Mouse (Mus musculus): ENCODE results near the gene Aqp1. TPM values are rescaled to one million over a fixed set of nuclear protein-coding genes. Genes with fewer than 3 reads are reported as not detected.

Aqp1 gene
- polyA plus RNA-seq, 1 experiment from 2014 or later: 69.9 TPM

DNA sequence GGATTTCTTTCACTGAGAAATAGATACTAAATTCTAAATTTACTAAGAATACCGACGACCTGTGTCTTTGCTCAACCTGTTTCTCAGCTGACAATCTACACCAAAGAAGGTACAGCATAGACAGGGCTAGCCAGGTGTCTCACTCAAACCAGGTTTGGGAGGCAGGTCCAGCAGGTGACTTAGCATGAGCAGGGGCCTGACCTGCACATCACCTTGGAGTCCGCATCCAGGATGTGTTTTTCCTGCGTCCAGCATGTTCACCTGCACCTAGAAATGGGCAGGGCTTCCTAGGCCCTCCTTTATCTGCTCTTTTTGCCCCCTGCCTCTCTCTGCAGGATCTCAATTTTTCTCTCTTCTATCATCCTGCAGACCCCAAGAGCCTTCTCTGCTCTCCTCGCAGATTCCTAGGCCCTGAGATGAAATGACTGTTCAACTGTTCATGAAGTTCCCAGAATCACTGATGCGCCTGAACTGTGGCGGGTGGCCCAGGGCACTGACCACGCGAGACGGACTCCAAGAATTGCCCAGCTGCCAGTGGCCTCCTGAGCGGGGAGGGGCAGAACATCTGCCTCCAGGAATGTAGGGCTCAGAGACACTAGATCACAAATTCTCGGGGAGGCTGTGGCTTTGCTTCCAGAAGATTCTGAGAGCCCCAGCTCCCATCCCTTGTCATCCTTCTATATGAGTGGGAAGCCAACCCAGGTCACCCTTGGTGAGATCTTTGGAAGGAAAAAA, 17.6 kb downstream of the Aqp1 start:
- no peaks in the 10 kb centered on the region for H3K27me3 ChIP-seq (ENCODE audit: insufficient read depth, low read length)
- 73% methylated on average over 12 of the region's 12 CpGs for WGBS

DNA sequence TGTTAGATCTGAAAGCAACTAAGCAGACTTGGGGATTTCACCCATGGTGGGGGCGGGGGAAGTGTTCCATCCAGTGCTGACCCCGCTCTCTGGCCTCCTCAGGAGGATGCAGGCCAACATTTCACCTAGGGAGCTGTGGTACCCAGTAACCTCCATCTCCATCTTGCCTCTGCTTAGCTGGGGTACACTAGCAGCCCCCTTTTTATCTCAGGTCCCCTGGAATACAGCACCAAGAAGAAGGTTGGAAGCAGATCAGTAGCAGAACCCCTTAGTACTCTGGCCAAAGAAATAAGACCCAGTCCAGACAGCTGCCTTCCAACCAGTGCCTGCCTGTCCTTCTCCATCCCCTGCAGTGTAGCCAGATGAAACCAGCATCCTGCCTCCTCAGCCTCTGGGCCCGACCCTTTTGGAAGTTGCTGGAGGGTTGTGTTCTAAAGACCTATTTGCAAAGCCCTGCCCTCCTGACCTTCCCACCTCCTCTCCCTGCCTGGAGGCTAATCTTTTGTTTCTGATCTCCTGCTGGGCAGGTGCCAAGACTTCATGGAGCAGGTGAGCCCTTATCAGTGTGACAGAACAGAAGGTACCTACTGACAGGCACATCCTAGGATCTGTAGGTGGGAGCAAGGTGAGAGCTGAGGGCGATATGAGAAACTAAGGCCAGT, 18.4 kb downstream of the Aqp1 start:
- no peaks in the 10 kb centered on the region for H3K36me3 ChIP-seq (ENCODE audit: insufficient read depth, low read length)
- WGBS: 66% methylated on average over 4 of the region's 4 CpGs
- ATAC-seq (ENCODE audit: low FRiP score, low TSS enrichment): no peak

More for the DNA sequence above, 17.6 kb downstream of the Aqp1 start:
- Histone ChIP-seq H3K9ac (replicated peaks; ENCODE audit: low read length) (no peak overlapping the region), H3K4me3 (ENCODE audit: low read length) (no peak overlapping the region), H3K27ac (ENCODE audit: low read length) (no peak overlapping the region), H3K9me3 (ENCODE audit: low read length) (no peaks in the 10 kb centered on the region), H3K4me2 (replicated peaks; ENCODE audit: low read depth, low read length) (no peak overlapping the region), H3K36me3 (ENCODE audit: insufficient read depth, low read length) (no peaks in the 10 kb centered on the region), H3K4me1 (ENCODE audit: insufficient read depth, low read length) (0 out of 2 replicates have a peak, but pooled peaks cover 2% of the 10 kb centered on the region)
- no peak for ATAC-seq (ENCODE audit: low FRiP score, low TSS enrichment)

DNA sequence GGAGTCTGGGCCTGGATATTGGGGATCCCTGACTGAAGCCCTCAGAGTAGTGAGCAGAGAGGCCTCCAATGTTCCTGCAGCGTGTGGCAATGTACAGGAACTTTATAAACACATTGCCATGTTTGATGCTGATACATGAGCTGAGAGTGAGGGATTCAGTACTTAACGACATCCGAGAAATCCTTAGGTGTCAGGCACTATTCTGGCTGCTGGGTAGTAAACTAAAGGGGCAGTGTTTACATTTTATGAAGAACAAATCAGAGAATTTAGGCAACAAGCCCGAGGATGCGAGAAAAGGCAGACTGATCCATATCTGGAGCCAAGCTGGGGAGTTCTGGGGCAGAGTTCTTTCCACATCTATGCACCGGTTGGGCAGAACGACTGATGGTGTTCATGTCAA, 19.3 kb downstream of the Aqp1 start:
- no peaks in the 10 kb centered on the region for H3K27me3 ChIP-seq (ENCODE audit: insufficient read depth, low read length)
- H3K27ac ChIP-seq (ENCODE audit: low read length): no peak overlapping the region
- 0 out of 2 replicates have a peak, but pooled peaks cover 2% of the 10 kb centered on the region for H3K4me1 ChIP-seq (ENCODE audit: insufficient read depth, low read length)
- no peak overlapping the region for H3K9ac ChIP-seq (replicated peaks; ENCODE audit: low read length)
- no peak overlapping the region for H3K4me3 ChIP-seq (ENCODE audit: low read length)
- H3K9me3 ChIP-seq (ENCODE audit: low read length): no peaks in the 10 kb centered on the region
- ATAC-seq (ENCODE audit: low FRiP score, low TSS enrichment): no peak
- H3K36me3 ChIP-seq (ENCODE audit: insufficient read depth, low read length): no peaks in the 10 kb centered on the region
- no peak overlapping the region for H3K4me2 ChIP-seq (replicated peaks; ENCODE audit: low read depth, low read length)
- 76% methylated on average over 7 of the region's 7 CpGs for whole genome bisulfite sequencing

More for the DNA sequence above, 18.4 kb downstream of the Aqp1 start:
- H3K4me3 ChIP-seq (ENCODE audit: low read length): no peak overlapping the region
- no peak overlapping the region for H3K4me2 ChIP-seq (replicated peaks; ENCODE audit: low read depth, low read length)
- H3K9me3 ChIP-seq (ENCODE audit: low read length): no peaks in the 10 kb centered on the region
- H3K27ac ChIP-seq (ENCODE audit: low read length): no peak overlapping the region
- no peak overlapping the region for H3K9ac ChIP-seq (replicated peaks; ENCODE audit: low read length)
- 0 out of 2 replicates have a peak, but pooled peaks cover 2% of the 10 kb centered on the region for H3K4me1 ChIP-seq (ENCODE audit: insufficient read depth, low read length)
- no peaks in the 10 kb centered on the region for H3K27me3 ChIP-seq (ENCODE audit: insufficient read depth, low read length)

DNA sequence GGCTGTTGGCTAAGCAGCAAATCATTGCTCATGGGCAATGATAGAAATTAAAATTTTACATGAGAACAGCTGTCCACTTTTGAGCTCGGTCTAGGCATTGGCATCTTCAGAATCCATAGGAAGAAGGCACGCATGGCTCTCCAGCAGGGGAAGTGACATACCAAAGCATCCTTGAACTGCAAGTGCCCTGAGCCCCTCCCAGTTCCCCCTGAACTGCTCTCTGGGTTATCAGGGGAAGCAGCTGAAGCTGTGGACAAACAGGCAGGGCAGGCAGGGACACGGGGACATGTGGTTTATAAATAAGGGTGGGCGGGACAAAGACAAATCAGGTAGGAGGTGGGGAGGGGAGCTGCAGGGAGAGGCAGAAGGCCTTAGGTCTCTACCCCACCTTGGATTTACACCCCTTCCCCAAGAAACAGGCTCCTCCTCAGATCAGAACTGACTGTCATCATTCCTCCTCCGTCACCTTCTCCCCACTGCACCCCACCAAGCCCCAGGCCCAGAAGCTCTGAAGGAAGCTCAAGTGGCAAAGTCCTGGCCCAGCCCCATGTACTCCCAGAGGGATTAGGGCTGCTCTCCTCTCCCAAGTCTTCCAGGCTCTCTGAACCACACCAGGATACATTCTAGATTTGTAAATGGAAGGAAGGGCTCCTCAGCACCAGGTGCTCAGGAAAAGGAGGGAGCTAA, 19.9 kb downstream of the Aqp1 start:
- Histone ChIP-seq H3K36me3 (ENCODE audit: insufficient read depth, low read length) (no peaks in the 10 kb centered on the region), H3K9me3 (ENCODE audit: low read length) (no peaks in the 10 kb centered on the region), H3K4me1 (ENCODE audit: insufficient read depth, low read length) (0 out of 2 replicates have a peak, but pooled peaks cover 2% of the 10 kb centered on the region), H3K9ac (replicated peaks; ENCODE audit: low read length) (no peak overlapping the region), H3K27me3 (ENCODE audit: insufficient read depth, low read length) (no peaks in the 10 kb centered on the region), H3K27ac (ENCODE audit: low read length) (no peak overlapping the region), H3K4me2 (replicated peaks; ENCODE audit: low read depth, low read length) (no peak overlapping the region), H3K4me3 (ENCODE audit: low read length) (no peak overlapping the region)
- WGBS: 49% methylated on average over 5 of the region's 5 CpGs
- ATAC-seq (ENCODE audit: low FRiP score, low TSS enrichment): no peak

DNA sequence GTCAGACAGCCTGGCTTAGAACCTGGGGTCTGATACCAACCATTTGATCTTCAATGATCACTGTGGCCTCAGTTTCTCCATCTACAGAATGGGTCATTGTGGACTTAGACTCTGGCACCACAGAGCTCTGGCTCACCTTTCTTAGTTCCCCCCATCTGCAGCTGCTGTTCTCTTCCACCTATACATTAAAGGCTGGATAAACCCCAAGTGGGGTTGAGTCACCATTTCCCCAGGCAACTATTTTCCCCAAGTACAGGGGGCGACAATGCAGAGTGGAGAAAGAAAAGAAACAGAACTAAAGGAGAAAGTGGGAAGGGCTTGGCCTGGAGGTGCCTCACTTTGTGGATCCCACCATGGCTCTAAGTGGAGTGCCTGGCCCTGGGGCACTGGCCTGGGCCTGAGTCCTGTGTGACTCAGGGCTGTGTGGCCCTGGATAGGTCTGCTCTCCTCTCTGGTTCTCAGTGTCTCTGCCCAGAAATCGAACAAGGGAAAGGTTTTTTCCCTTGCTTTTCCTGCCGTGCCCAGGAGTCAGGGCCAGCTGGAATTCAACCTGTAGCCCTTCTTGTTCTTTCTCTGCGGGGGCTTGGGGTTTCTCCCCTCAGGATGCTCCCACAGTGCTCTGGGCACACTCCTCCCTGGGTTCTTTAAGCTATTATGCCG, 20.9 kb downstream of the Aqp1 start:
- Histone ChIP-seq H3K4me3 (ENCODE audit: low read length) (no peak overlapping the region), H3K4me2 (replicated peaks; ENCODE audit: low read depth, low read length) (no peak overlapping the region), H3K9me3 (ENCODE audit: low read length) (no peaks in the 10 kb centered on the region), H3K9ac (replicated peaks; ENCODE audit: low read length) (no peak overlapping the region), H3K4me1 (ENCODE audit: insufficient read depth, low read length) (0 out of 2 replicates have a peak, but pooled peaks cover 2% of the 10 kb centered on the region), H3K36me3 (ENCODE audit: insufficient read depth, low read length) (no peaks in the 10 kb centered on the region), H3K27me3 (ENCODE audit: insufficient read depth, low read length) (no peaks in the 10 kb centered on the region), H3K27ac (ENCODE audit: low read length) (peak overlapping the region; percentile 57; the same call in 1 of the 2 replicates)
- 71% methylated on average over 5 of the region's 5 CpGs for WGBS
- ATAC-seq (ENCODE audit: low FRiP score, low TSS enrichment): no peak

DNA sequence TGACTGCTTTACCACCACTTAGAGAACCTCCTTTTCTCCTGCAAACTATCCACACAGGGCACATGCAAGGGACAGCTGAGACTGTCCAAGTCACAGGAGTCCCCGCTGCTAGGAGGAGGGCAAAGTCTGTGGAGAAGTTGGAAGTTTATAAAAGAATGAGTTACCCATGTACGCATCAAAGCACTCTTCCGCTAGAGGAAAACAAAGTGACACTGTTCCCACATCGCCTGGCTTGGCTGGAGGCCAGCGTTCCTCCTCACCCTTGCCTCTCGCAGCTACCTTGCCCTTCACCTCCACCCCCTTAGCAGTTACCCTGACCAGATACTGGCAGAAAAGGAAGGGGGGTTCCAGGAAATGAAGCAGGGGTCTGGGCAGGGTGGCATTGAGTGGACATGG, 21.4 kb downstream of the Aqp1 start:
- H3K4me3 ChIP-seq (ENCODE audit: low read length): no peak overlapping the region
- H3K27ac ChIP-seq (ENCODE audit: low read length): peak overlapping the region; percentile 57; the same call in 1 of the 2 replicates
- WGBS: 52% methylated on average over 6 of the region's 6 CpGs
- no peaks in the 10 kb centered on the region for H3K27me3 ChIP-seq (ENCODE audit: insufficient read depth, low read length)
- no peak overlapping the region for H3K9ac ChIP-seq (replicated peaks; ENCODE audit: low read length)
- H3K9me3 ChIP-seq (ENCODE audit: low read length): no peaks in the 10 kb centered on the region
- peak; percentile 84 for ATAC-seq (ENCODE audit: low FRiP score, low TSS enrichment)
- no peaks in the 10 kb centered on the region for H3K36me3 ChIP-seq (ENCODE audit: insufficient read depth, low read length)
- 0 out of 2 replicates have a peak, but pooled peaks cover 2% of the 10 kb centered on the region for H3K4me1 ChIP-seq (ENCODE audit: insufficient read depth, low read length)
- no peak overlapping the region for H3K4me2 ChIP-seq (replicated peaks; ENCODE audit: low read depth, low read length)

DNA sequence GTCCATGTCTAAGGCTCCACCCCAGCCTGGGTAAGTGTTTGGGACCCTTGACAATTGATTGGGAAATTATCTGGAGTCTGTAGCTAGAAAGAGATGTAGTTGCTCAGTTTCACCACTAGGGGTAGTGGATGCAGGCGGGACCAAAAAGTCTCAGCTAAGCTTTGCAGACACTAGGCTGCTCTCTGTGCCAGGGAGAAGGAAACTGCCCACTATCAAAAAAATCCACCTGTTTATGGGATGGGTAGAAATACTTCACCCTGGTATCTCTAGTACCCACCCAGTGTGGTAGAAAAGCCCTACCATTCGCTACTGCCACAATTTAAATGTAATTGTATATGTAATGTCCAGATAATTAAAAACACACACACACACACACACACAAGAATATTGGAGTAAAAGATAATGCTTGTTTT, 22.5 kb downstream of the Aqp1 start:
- Histone ChIP-seq H3K9ac (replicated peaks; ENCODE audit: low read length) (no peak overlapping the region), H3K4me1 (ENCODE audit: insufficient read depth, low read length) (0 out of 2 replicates have a peak, but pooled peaks cover 2% of the 10 kb centered on the region), H3K27me3 (ENCODE audit: insufficient read depth, low read length) (no peaks in the 10 kb centered on the region), H3K4me2 (replicated peaks; ENCODE audit: low read depth, low read length) (no peak overlapping the region), H3K9me3 (ENCODE audit: low read length) (no peaks in the 10 kb centered on the region), H3K4me3 (ENCODE audit: low read length) (no peak overlapping the region), H3K27ac (ENCODE audit: low read length) (no peak overlapping the region), H3K36me3 (ENCODE audit: insufficient read depth, low read length) (no peaks in the 10 kb centered on the region)
- 30% methylated on average over 2 of the region's 2 CpGs for WGBS
- ATAC-seq (ENCODE audit: low FRiP score, low TSS enrichment): 0 out of 2 replicates have a peak, but pooled peaks have one; percentile 2

DNA sequence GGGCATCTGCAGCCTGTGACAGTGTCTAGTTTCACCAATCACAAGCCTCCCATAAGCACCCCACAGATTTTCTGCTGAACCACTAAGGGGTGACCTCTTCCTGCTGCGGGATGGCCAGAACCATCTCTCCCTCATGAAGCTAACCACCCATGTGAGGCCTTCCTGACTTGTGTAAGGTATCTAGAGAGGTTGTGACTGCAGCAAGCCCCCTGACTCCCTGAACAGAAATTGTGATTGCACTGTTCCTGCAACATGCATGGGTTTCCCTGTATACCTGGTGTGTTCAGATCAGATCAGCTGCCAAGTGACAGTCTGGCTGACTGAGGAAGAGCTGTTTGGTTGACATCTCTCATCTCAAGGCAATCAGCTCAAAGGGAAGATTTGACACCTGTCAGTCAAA, 26.4 kb downstream of the Aqp1 start:
- ATAC-seq (ENCODE audit: low FRiP score, low TSS enrichment): no peak
- WGBS: 90% methylated on average over 1 of the region's 1 CpGs
- Histone ChIP-seq H3K4me3 (ENCODE audit: low read length) (no peak overlapping the region), H3K4me2 (replicated peaks; ENCODE audit: low read depth, low read length) (no peak overlapping the region), H3K27me3 (ENCODE audit: insufficient read depth, low read length) (no peaks in the 10 kb centered on the region), H3K36me3 (ENCODE audit: insufficient read depth, low read length) (no peaks in the 10 kb centered on the region), H3K9ac (replicated peaks; ENCODE audit: low read length) (no peak overlapping the region), H3K27ac (ENCODE audit: low read length) (no peak overlapping the region), H3K9me3 (ENCODE audit: low read length) (no peaks in the 10 kb centered on the region), H3K4me1 (ENCODE audit: insufficient read depth, low read length) (0 out of 2 replicates have a peak, but pooled peaks cover 2% of the 10 kb centered on the region)

DNA sequence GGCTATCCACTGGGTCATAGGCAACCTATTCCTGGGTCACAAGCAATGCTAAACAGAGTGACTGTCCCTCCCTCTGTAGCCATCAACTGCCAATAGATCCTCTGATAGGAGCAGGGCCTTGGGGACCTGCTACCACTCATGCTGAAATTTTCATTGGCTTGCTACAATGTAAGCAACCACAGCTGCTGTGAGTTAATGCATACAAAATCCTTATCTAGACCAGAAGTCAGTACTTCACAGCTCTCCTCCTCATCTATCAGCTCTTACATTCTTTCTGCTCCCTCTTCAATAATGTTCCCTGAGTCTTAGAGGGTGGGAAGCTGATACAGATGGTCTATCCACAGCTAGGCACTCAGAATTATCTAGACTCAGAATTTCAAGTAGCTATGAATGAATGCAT, 30.9 kb downstream of the Aqp1 start:
- no peaks in the 10 kb centered on the region for H3K27me3 ChIP-seq (ENCODE audit: insufficient read depth, low read length)
- H3K36me3 ChIP-seq (ENCODE audit: insufficient read depth, low read length): no peaks in the 10 kb centered on the region
- no peak overlapping the region for H3K9ac ChIP-seq (replicated peaks; ENCODE audit: low read length)
- H3K27ac ChIP-seq (ENCODE audit: low read length): no peak overlapping the region
- H3K4me1 ChIP-seq (ENCODE audit: insufficient read depth, low read length): no peaks in the 10 kb centered on the region
- H3K4me2 ChIP-seq (replicated peaks; ENCODE audit: low read depth, low read length): no peak overlapping the region
- H3K4me3 ChIP-seq (ENCODE audit: low read length): no peak overlapping the region
- ATAC-seq (ENCODE audit: low FRiP score, low TSS enrichment): no peak
- H3K9me3 ChIP-seq (ENCODE audit: low read length): no peaks in the 10 kb centered on the region

Measured in kidney, embryonic 16.5 days (tissue).